Mouse (Mus musculus) cerebellum, adult (tissue): Measurements from ENCODE around the gene Pde4d.
A peak's percentile ranks its signal among the peaks of the same experiment; 100 is the strongest.

Experiments used
- ATAC-seq: cut with Nextera tagmentation; 2 replicates; pipeline ENCODE4 v1.9.2; 2017; ENCODE audit warnings: mild to moderate bottlenecking, moderate library complexity, mixed read lengths; ENCODE audit not compliant: insufficient number of reproducible peaks, low FRiP score, low TSS enrichment

Pde4d gene

GRCm38 (mm10) chr13:109519966-109520646 lies 1070.4 kb downstream of the Pde4d start:
- ATAC-seq, result peak; percentile 74

- no peak for ATAC-seq
These were observed 1084.2 kb downstream of the Pde4d start for GRCm38 (mm10) chr13:109533838-109534523.

- ATAC-seq, result no peak
These were observed 1085.0 kb downstream of the Pde4d start for GRCm38 (mm10) chr13:109534709-109535284.

GRCm38 (mm10) chr13:109536636-109537035 lies 1086.9 kb downstream of the Pde4d start:
- peak; percentile 29; the same call in 1 of the 2 replicates for ATAC-seq

- no peak for ATAC-seq
These were observed 1089.6 kb downstream of the Pde4d start for GRCm38 (mm10) chr13:109539371-109539770.

- no peak for ATAC-seq
These were observed 1094.9 kb downstream of the Pde4d start for GRCm38 (mm10) chr13:109544646-109545045.

GRCm38 (mm10) chr13:109546337-109546736 lies 1096.6 kb downstream of the Pde4d start:
- ATAC-seq, result peak; percentile 51

GRCm38 (mm10) chr13:109547006-109547587 lies 1097.3 kb downstream of the Pde4d start:
- no peak for ATAC-seq

GRCm38 (mm10) chr13:109547700-109548099 lies 1098.0 kb downstream of the Pde4d start:
- ATAC-seq, result peak; percentile 60; the same call in 1 of the 2 replicates

- ATAC-seq, result no peak
These were observed 1098.5 kb downstream of the Pde4d start for GRCm38 (mm10) chr13:109548263-109548662.

GRCm38 (mm10) chr13:109548771-109549555 lies 1099.2 kb downstream of the Pde4d start:
- ATAC-seq, result no peak

GRCm38 (mm10) chr13:109551836-109552235 lies 1102.1 kb downstream of the Pde4d start:
- no peak for ATAC-seq

GRCm38 (mm10) chr13:109555513-109555912 lies 1105.8 kb downstream of the Pde4d start:
- peak; percentile 59; the same call in 1 of the 2 replicates for ATAC-seq

- peak; percentile 51; the same call in 1 of the 2 replicates for ATAC-seq
These were observed 1107.1 kb downstream of the Pde4d start for GRCm38 (mm10) chr13:109556853-109557252.

GRCm38 (mm10) chr13:109558341-109559257 lies 1108.9 kb downstream of the Pde4d start:
- peak; percentile 38; the same call in 1 of the 2 replicates for ATAC-seq

- no peak for ATAC-seq
These were observed 1110.5 kb downstream of the Pde4d start for GRCm38 (mm10) chr13:109560261-109560660.

GRCm38 (mm10) chr13:109568638-109569468 lies 1119.1 kb downstream of the Pde4d start:
- no peak for ATAC-seq

- ATAC-seq, result no peak
These were observed 1119.7 kb downstream of the Pde4d start for GRCm38 (mm10) chr13:109569491-109569890.
